Mouse (Mus musculus): Measurements from ENCODE around the gene St8sia1. TPM values are rescaled to one million over a fixed set of nuclear protein-coding genes. Genes with fewer than 3 reads are reported as not detected.

The St8sia1 gene
- polyA plus RNA-seq, 1 experiment from 2014 or later: 1.4 TPM

DNA sequence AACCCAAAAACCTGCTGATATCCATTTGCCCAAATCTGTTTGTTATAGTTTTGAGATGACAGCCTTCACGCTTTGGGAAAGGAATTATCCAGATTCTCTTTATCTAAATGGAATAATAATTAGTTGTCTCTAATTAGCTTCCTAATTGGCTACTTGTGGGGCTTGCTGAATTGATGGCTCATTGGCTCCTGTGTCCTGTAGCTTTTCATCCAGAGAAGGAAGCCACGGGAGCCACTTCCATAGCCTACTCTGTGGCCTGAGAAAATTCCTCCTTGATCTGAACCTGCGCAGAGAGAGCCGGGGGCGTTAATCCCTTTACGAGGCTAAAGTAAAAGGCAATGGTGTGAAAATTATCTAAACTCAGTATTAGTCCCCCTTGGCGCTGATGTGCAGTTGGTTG, 183.0 kb downstream of the St8sia1 start:
- Histone ChIP-seq H3K4me2 (ENCODE audit: low read depth, low read length) (no peak overlapping the region), H3K4me1 (ENCODE audit: control insufficient read depth, insufficient read depth, low read length) (no peaks in the 10 kb centered on the region), H3K27ac (ENCODE audit: low read length) (no peak overlapping the region), H3K27me3 (replicated peaks; ENCODE audit: control insufficient read depth, insufficient read depth, low read length) (no peaks in the 10 kb centered on the region), H3K9me3 (ENCODE audit: control insufficient read depth, low read length) (no peaks in the 10 kb centered on the region), H3K36me3 (ENCODE audit: control insufficient read depth, insufficient read depth, low read length) (no peaks in the 10 kb centered on the region), H3K4me3 (ENCODE audit: low read length) (no peak overlapping the region), H3K9ac (ENCODE audit: low read depth, low read length) (no peak overlapping the region)
- WGBS: 80% methylated on average over 7 of the region's 7 CpGs
- no peak for ATAC-seq

DNA sequence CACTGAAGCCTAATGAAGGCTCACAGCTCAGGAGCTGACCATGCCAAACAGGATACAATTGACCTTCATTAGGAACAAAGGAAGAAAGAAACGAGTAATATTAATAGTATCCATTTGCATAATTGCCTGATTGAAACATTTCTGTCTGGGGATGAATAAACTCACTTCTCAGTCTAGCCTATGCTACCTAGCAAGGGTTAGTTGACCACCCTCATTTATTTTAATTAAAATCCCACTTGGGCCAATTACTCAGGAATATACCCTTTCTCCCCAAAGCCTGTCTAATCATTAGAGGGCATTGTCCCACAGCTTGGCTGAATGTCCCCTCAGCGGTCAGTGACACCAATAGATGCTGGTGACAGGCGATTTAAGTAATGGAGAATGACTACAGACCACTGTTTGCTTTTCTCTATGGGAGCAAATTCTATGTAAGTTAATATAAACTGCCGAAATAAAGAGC, 183.6 kb downstream of the St8sia1 start:
- Histone ChIP-seq H3K36me3 (ENCODE audit: control insufficient read depth, insufficient read depth, low read length) (no peaks in the 10 kb centered on the region), H3K27me3 (replicated peaks; ENCODE audit: control insufficient read depth, insufficient read depth, low read length) (no peaks in the 10 kb centered on the region), H3K9me3 (ENCODE audit: control insufficient read depth, low read length) (no peaks in the 10 kb centered on the region), H3K4me3 (ENCODE audit: low read length) (no peak overlapping the region), H3K4me1 (ENCODE audit: control insufficient read depth, insufficient read depth, low read length) (no peaks in the 10 kb centered on the region), H3K9ac (ENCODE audit: low read depth, low read length) (no peak overlapping the region), H3K4me2 (ENCODE audit: low read depth, low read length) (no peak overlapping the region), H3K27ac (ENCODE audit: low read length) (no peak overlapping the region)
- 81% methylated on average over 4 of the region's 4 CpGs for WGBS
- ATAC-seq: no peak

DNA sequence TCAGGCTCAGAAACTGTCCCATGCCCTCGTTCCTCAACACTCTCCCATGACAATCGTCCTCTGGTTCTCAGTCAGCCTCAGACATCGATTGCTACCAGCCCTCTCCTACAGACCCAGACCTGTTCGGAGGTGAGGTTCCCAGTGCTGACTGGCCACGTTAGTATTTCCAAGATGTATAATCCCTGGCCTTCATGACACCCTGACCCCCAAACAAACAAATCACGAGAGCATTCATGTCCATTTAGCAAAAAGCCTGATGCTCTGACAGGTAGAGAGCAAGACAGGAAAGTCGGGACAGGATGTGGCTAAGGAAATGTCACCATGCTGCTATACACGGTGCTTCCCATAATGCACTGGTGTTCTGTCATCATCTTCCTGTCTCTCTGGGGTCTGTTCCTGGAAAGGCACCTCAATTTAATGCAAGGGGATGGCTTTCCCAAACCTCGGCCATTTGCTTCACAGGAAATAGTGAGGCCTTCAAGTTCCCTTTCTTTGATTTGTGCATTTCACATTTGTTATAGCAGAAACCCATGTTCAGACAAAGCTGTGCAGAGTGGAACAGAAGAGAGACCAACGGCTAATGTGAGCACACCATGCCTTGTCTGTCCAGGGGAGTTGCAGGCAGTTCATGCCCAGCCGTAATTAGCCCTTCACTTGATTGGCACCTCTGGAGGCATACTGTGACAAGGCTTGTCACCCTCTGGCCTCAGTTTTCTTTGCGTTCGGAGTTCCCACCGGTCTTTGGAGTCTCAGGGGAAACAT, 184.3 kb downstream of the St8sia1 start:
- 75% methylated on average over 14 of the region's 14 CpGs for whole genome bisulfite sequencing
- no peaks in the 10 kb centered on the region for H3K27me3 ChIP-seq (replicated peaks; ENCODE audit: control insufficient read depth, insufficient read depth, low read length)
- no peaks in the 10 kb centered on the region for H3K9me3 ChIP-seq (ENCODE audit: control insufficient read depth, low read length)
- no peaks in the 10 kb centered on the region for H3K36me3 ChIP-seq (ENCODE audit: control insufficient read depth, insufficient read depth, low read length)
- H3K4me1 ChIP-seq (ENCODE audit: control insufficient read depth, insufficient read depth, low read length): no peaks in the 10 kb centered on the region
- ATAC-seq: peak; percentile 15; the same call in 1 of the 2 replicates
- H3K9ac ChIP-seq (ENCODE audit: low read depth, low read length): no peak overlapping the region
- H3K27ac ChIP-seq (ENCODE audit: low read length): no peak overlapping the region
- no peak overlapping the region for H3K4me3 ChIP-seq (ENCODE audit: low read length)
- no peak overlapping the region for H3K4me2 ChIP-seq (ENCODE audit: low read depth, low read length)

DNA sequence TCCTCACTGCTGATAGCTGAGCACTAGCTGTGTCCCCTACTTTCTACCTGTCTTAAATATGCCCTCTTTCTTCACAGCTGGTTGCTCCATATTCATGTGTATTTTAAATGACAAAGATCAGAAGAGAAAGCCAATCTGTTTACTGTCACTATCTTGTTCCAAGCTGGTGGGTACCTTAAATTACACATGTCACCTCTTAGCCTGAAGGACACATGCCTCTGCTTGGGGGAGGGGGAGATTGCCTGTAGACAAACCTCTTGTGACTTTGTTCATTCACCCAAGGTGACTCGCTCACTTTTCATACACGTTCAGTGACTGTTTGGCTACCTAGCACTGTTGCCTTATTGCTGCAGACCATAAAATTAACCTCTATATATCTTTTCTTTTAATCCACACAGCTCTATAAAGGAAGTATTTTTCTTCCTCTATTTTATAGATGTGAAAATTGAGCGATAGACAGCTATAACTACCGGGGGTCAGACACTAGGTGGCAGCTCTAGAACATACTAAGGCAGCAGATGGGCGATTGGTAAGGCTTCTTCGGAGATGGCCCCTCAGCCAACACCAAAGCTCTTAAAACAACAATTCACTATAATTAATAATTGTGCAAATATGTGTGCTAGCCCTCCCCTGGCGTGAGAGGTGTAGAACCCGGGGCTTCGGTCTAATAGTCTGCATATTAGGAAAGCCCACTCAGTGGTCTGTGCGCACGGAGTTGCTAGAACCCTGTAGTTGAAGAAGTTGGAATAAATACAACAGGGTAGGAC, 185.0 kb downstream of the St8sia1 start:
- Histone ChIP-seq H3K4me1 (ENCODE audit: control insufficient read depth, insufficient read depth, low read length) (no peaks in the 10 kb centered on the region), H3K27me3 (replicated peaks; ENCODE audit: control insufficient read depth, insufficient read depth, low read length) (no peaks in the 10 kb centered on the region), H3K27ac (ENCODE audit: low read length) (no peak overlapping the region), H3K36me3 (ENCODE audit: control insufficient read depth, insufficient read depth, low read length) (0 out of 2 replicates have a peak, but pooled peaks cover 6% of the 10 kb centered on the region), H3K4me3 (ENCODE audit: low read length) (no peak overlapping the region), H3K9ac (ENCODE audit: low read depth, low read length) (no peak overlapping the region), H3K9me3 (ENCODE audit: control insufficient read depth, low read length) (no peaks in the 10 kb centered on the region), H3K4me2 (ENCODE audit: low read depth, low read length) (no peak overlapping the region)
- WGBS: 46% methylated on average over 11 of the region's 11 CpGs
- peak; percentile 68 for ATAC-seq

DNA sequence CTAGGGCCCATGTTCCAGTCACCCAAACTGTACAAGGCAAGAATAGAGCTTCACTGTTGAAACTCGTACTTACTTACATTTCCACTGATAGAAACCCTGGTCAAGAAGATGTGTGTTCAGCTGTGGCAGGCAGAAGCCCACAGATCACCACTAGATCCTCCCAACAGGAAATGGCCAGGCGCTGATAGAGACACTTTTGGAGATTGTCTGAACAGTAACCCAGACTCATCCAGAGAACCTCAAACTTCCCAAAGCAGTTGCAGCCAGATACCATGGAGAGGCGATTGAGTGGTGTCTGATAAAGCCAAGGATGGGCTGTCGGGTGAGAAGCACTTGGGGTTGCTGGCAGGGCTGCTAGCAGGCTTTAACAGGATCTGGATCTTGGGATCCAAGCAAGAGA, 187.3 kb downstream of the St8sia1 start:
- Histone ChIP-seq H3K27ac (ENCODE audit: low read length) (no peak overlapping the region), H3K36me3 (ENCODE audit: control insufficient read depth, insufficient read depth, low read length) (peaks cover 22% of the 10 kb centered on the region), H3K9ac (ENCODE audit: low read depth, low read length) (no peak overlapping the region), H3K4me2 (ENCODE audit: low read depth, low read length) (no peak overlapping the region), H3K4me1 (ENCODE audit: control insufficient read depth, insufficient read depth, low read length) (no peaks in the 10 kb centered on the region), H3K4me3 (ENCODE audit: low read length) (no peak overlapping the region), H3K9me3 (ENCODE audit: control insufficient read depth, low read length) (no peaks in the 10 kb centered on the region), H3K27me3 (replicated peaks; ENCODE audit: control insufficient read depth, insufficient read depth, low read length) (no peaks in the 10 kb centered on the region)
- 79% methylated on average over 4 of the region's 4 CpGs for WGBS
- no peak for ATAC-seq

DNA sequence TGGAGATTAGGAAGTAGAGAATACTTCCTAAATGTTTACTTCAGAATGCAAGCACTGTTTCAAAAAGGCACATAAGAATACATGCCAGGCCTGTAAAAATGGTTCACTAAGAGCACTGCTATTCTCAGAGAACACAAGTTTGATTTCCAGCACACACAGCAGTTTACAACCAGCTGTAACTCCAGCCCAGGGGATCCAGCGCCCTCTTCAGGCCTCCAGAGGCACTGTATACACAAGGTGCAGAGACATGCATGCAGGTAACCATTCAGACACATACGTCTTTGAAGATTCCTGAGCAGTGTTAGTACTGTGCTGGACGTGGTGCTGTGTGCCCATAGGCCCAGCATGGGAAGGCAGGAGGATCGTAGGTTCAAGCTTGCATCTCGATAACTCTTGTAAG, 190.7 kb downstream of the St8sia1 start:
- Histone ChIP-seq H3K27ac (ENCODE audit: low read length) (no peak overlapping the region), H3K36me3 (ENCODE audit: control insufficient read depth, insufficient read depth, low read length) (peaks cover 33% of the 10 kb centered on the region), H3K27me3 (replicated peaks; ENCODE audit: control insufficient read depth, insufficient read depth, low read length) (no peaks in the 10 kb centered on the region), H3K4me3 (ENCODE audit: low read length) (no peak overlapping the region), H3K9ac (ENCODE audit: low read depth, low read length) (no peak overlapping the region), H3K4me1 (ENCODE audit: control insufficient read depth, insufficient read depth, low read length) (no peaks in the 10 kb centered on the region), H3K4me2 (ENCODE audit: low read depth, low read length) (no peak overlapping the region), H3K9me3 (ENCODE audit: control insufficient read depth, low read length) (no peaks in the 10 kb centered on the region)
- no peak for ATAC-seq
- WGBS: 94% methylated on average over 5 of the region's 5 CpGs

DNA sequence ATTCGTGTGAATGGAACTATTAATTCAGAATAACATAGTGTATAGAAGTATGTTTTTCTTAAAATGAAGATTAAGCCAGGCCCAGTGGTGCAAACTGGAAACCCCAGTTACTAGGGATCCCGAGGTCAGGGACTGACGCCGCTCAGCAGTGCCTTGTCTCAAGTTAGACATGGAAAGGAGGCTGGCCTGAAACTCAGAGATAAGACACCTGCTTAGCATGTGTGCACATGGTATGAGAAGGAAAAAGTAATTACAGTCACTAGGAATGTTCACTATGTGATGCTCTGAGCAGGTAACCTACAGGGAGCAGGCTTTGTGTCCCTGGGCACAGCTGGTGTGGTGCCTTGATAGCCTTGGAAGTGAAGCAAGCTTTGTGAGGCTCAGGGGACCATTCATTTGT, 192.6 kb downstream of the St8sia1 start:
- peaks cover 37% of the 10 kb centered on the region for H3K36me3 ChIP-seq (ENCODE audit: control insufficient read depth, insufficient read depth, low read length)
- H3K4me1 ChIP-seq (ENCODE audit: control insufficient read depth, insufficient read depth, low read length): no peaks in the 10 kb centered on the region
- H3K27me3 ChIP-seq (replicated peaks; ENCODE audit: control insufficient read depth, insufficient read depth, low read length): no peaks in the 10 kb centered on the region
- no peak overlapping the region for H3K4me2 ChIP-seq (ENCODE audit: low read depth, low read length)
- ATAC-seq: no peak
- no peak overlapping the region for H3K27ac ChIP-seq (ENCODE audit: low read length)
- no peaks in the 10 kb centered on the region for H3K9me3 ChIP-seq (ENCODE audit: control insufficient read depth, low read length)
- no peak overlapping the region for H3K9ac ChIP-seq (ENCODE audit: low read depth, low read length)
- WGBS: 91% methylated on average over 4 of the region's 4 CpGs
- H3K4me3 ChIP-seq (ENCODE audit: low read length): no peak overlapping the region

Other genes with a start within 250 kb of the St8sia1 start
- gene Cmas, start 207.8 kb downstream of the St8sia1 start, polyA plus RNA-seq (2015; fragmentation: Nextera tagmentation; extraction: Ambion mirVana): 145 and 153 TPM in 2 replicates
- 49.8 and 76.7 TPM in 2 replicates for gene Sult6b2, start 159.9 kb downstream of the St8sia1 start, polyA plus RNA-seq (2015; fragmentation: Nextera tagmentation; extraction: Ambion mirVana)
- 19.8 and 20.1 TPM in 2 replicates for gene C2cd5, start 135.7 kb upstream of the St8sia1 start, polyA plus RNA-seq (2015; fragmentation: Nextera tagmentation; extraction: Ambion mirVana)
- gene Etnk1, start 202.8 kb upstream of the St8sia1 start, polyA plus RNA-seq (2015; fragmentation: Nextera tagmentation; extraction: Ambion mirVana): 12.6 and 16.4 TPM in 2 replicates

Measured in intestine, embryonic 16.5 days (tissue).